Comparison of ENCODE assay signal across 20 mouse cellular contexts in the genomic region with DNA sequence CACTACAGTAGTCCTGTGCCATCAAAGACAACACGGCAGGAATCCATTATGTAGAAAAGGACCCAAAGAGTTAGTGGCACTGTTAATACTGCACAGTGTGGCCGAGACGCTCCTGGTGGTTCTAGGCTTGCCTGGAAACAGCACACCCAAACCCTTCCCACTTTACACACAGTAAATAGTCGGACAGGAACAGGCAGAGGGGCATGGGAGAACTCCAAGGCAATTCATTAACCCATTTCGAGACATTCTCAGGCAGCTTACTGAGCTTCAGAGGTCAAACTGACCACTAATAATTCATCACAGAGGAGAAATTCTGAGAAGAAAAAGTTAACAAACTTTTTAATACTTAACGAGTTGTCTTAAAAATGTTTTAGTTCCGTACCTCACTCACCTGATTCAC.
DNase-seq lines count a peak whose midpoint lies in the region; ATAC-seq and TF ChIP-seq lines count a peak whose summit lies in the region.
"Had no signal": no experiment of that assay in that cellular context is flagged by ENCODE, and none has a peak within 500 bp of the region (broad histone marks: within the 10 kb centered on the region; RNA-seq: fewer than 3 reads in every experiment).

No protein-coding gene starts in this region.

- peaks cover 25% of the 10 kb centered on the region for H3K4me1 ChIP-seq in forebrain, embryonic 14.5 days (ENCODE audit: control insufficient read depth, insufficient read depth, low read length)
- H3K4me1 ChIP-seq in forebrain, embryonic 11.5 days (replicated peaks; ENCODE audit: control insufficient read depth, insufficient read depth, low read length), result no peaks in the 10 kb centered on the region
- H3K4me1 ChIP-seq in kidney, embryonic 16.5 days (ENCODE audit: insufficient read depth, low read length), result no peaks in the 10 kb centered on the region
- H3K4me1 ChIP-seq: embryonic facial prominence, embryonic 10.5 days had no signal

- peak overlapping the region; percentile 67 for H3K27ac ChIP-seq in forebrain, embryonic 14.5 days (ENCODE audit: low read depth, low read length)
- no peak overlapping the region for H3K27ac ChIP-seq in forebrain, embryonic 11.5 days (ENCODE audit: low read depth, low read length)
- peak overlapping the region; percentile 74 for H3K27ac ChIP-seq in layer of hippocampus, adult 2 months
- no peak overlapping the region for H3K27ac ChIP-seq in kidney, embryonic 16.5 days (ENCODE audit: low read length)
- H3K27ac ChIP-seq: embryonic facial prominence, embryonic 10.5 days; heart, adult 2 months; heart, embryonic 15.5 days; neural tube, embryonic 15.5 days had no signal

- H3K9ac ChIP-seq in forebrain, embryonic 14.5 days (ENCODE audit: low read length), result no peak overlapping the region
- no peak overlapping the region for H3K9ac ChIP-seq in forebrain, embryonic 11.5 days (ENCODE audit: low read length)
- no peak overlapping the region for H3K9ac ChIP-seq in kidney, embryonic 16.5 days (replicated peaks; ENCODE audit: low read length)
- H3K9ac ChIP-seq: heart, embryonic 15.5 days; lung, embryonic 14.5 days; neural tube, embryonic 15.5 days had no signal

- ATAC-seq in forebrain, embryonic 14.5 days, result no peak
- ATAC-seq in forebrain, embryonic 11.5 days (replicated peaks; ENCODE audit: low FRiP score), result no peak
- peak; percentile 76 for ATAC-seq in kidney, embryonic 16.5 days (ENCODE audit: low FRiP score, low TSS enrichment)
- ATAC-seq in erythroid progenitor cell, adult 5-6 weeks (replicated peaks; ENCODE audit: low FRiP score, poor library complexity, severe bottlenecking), result no peak
- ATAC-seq: midbrain, embryonic 16.5 days had no signal

- WGBS in forebrain, embryonic 14.5 days, result 53% methylated on average over 7 of the region's 7 CpGs
- 77% methylated on average over 7 of the region's 7 CpGs for WGBS in forebrain, embryonic 11.5 days
- WGBS in kidney, embryonic 16.5 days, result 69% methylated on average over 7 of the region's 7 CpGs

- no peak overlapping the region for H3K4me2 ChIP-seq in forebrain, embryonic 14.5 days (ENCODE audit: low read length)
- H3K4me2 ChIP-seq in forebrain, embryonic 11.5 days (ENCODE audit: low read depth, low read length, severe bottlenecking), result no peak overlapping the region
- no peak overlapping the region for H3K4me2 ChIP-seq in kidney, embryonic 16.5 days (replicated peaks; ENCODE audit: low read depth, low read length)
- H3K4me2 ChIP-seq: heart, embryonic 15.5 days; lung, embryonic 14.5 days; neural tube, embryonic 15.5 days had no signal

- H3K36me3 ChIP-seq in forebrain, embryonic 14.5 days (ENCODE audit: control insufficient read depth, insufficient read depth, low read length), result no peaks in the 10 kb centered on the region
- H3K36me3 ChIP-seq in forebrain, embryonic 11.5 days (ENCODE audit: control insufficient read depth, insufficient read depth, low read length), result no peaks in the 10 kb centered on the region
- H3K36me3 ChIP-seq in kidney, embryonic 16.5 days (ENCODE audit: insufficient read depth, low read length), result no peaks in the 10 kb centered on the region
- H3K36me3 ChIP-seq: embryonic facial prominence, embryonic 10.5 days; heart, embryonic 15.5 days; neural tube, embryonic 15.5 days had no signal

- DNase-seq in forebrain, embryonic 14.5 days (ENCODE audit: low spot score), result no peak
- DNase-seq in forebrain, embryonic 11.5 days (ENCODE audit: low spot score), result no peak
- no peak for DNase-seq in layer of hippocampus, adult 2 months (ENCODE audit: low spot score in 2 of 2)
- no peak for DNase-seq in layer of hippocampus, postnatal 36 days
- no peak for DNase-seq in left cerebral cortex, postnatal 4 days
- DNase-seq: adrenal gland, postnatal 36 days; gastrocnemius, postnatal 14 days; heart, adult 2 months; heart, postnatal 4 days; liver; lung, embryonic 14.5 days; lung, postnatal 4 days; right cerebral cortex, postnatal 25 days; thymus, postnatal 36 days had no signal

- no peak overlapping the region for H3K4me3 ChIP-seq in forebrain, embryonic 14.5 days (ENCODE audit: low read depth, low read length)
- no peak overlapping the region for H3K4me3 ChIP-seq in forebrain, embryonic 11.5 days (ENCODE audit: low read depth, low read length)
- no peak overlapping the region for H3K4me3 ChIP-seq in layer of hippocampus, adult 2 months
- no peak overlapping the region for H3K4me3 ChIP-seq in kidney, embryonic 16.5 days (ENCODE audit: low read length)
- H3K4me3 ChIP-seq: embryonic facial prominence, embryonic 10.5 days; heart, adult 2 months; heart, embryonic 15.5 days; neural tube, embryonic 15.5 days had no signal

- no peaks in the 10 kb centered on the region for H3K9me3 ChIP-seq in forebrain, embryonic 14.5 days (replicated peaks; ENCODE audit: control insufficient read depth, low read length)
- H3K9me3 ChIP-seq in forebrain, embryonic 11.5 days (ENCODE audit: control insufficient read depth, low read length), result no peaks in the 10 kb centered on the region
- no peaks in the 10 kb centered on the region for H3K9me3 ChIP-seq in kidney, embryonic 16.5 days (ENCODE audit: low read length)
- H3K9me3 ChIP-seq: embryonic facial prominence, embryonic 10.5 days; heart, embryonic 15.5 days; neural tube, embryonic 15.5 days had no signal

- H3K27me3 ChIP-seq in forebrain, embryonic 14.5 days (replicated peaks; ENCODE audit: control insufficient read depth, insufficient read depth, low read length), result no peaks in the 10 kb centered on the region
- no peaks in the 10 kb centered on the region for H3K27me3 ChIP-seq in forebrain, embryonic 11.5 days (ENCODE audit: control insufficient read depth, insufficient read depth, low read length)
- H3K27me3 ChIP-seq in kidney, embryonic 16.5 days (ENCODE audit: insufficient read depth, low read length), result no peaks in the 10 kb centered on the region
- H3K27me3 ChIP-seq: heart, embryonic 15.5 days; neural tube, embryonic 15.5 days had no signal

- intact Hi-C loops in left cerebral cortex, postnatal 4 days (cut with DNase I), result no loop called here

- TF ChIP-seq CTCF in layer of hippocampus, adult 2 months (conservative IDR thresholded peaks at IDR 0.05), result no peak

Comparison
In these comparisons a context has a peak if more than half of its experiments do, and no peak if none do; other contexts are left out.
1. H3K27ac ChIP-seq: peak in forebrain, embryonic 14.5 days (single experiment) and layer of hippocampus, adult 2 months (single experiment); none in forebrain, embryonic 11.5 days (single experiment) and kidney, embryonic 16.5 days (single experiment).